Mouse (Mus musculus): ENCODE results near the gene Mrpl4. TPM values are rescaled to one million over a fixed set of nuclear protein-coding genes. Genes with fewer than 3 reads are reported as not detected.
A peak's percentile ranks its signal among the peaks of the same experiment; 100 is the strongest.

The Mrpl4 gene
- 116 and 130 TPM in 2 replicates for polyA plus RNA-seq (2015; fragmentation: Nextera tagmentation; extraction: Ambion mirVana)

GRCm38 (mm10) chr9:21002627-21003551 lies at the start of gene Mrpl4:
Gene Mrpl4, plus strand, starts transcription at chr9:21002738.
- DNase-seq (ENCODE audit: low spot score), result peak; percentile 89

GRCm38 (mm10) chr9:20956989-20957388 lies 45.5 kb upstream of the Mrpl4 start:
- DNase-seq (ENCODE audit: low spot score), result no peak

GRCm38 (mm10) chr9:20959430-20959938 lies 43.1 kb upstream of the Mrpl4 start, which contains the start of gene Dnmt1:
Gene Dnmt1, minus strand, starts transcription at chr9:20959888.
- no peak for DNase-seq (ENCODE audit: low spot score)

GRCm38 (mm10) chr9:20961557-20961956 lies 41.0 kb upstream of the Mrpl4 start:
- peak; percentile 56 for DNase-seq (ENCODE audit: low spot score)

- no peak for DNase-seq (ENCODE audit: low spot score)
These were observed 36.9 kb upstream of the Mrpl4 start for GRCm38 (mm10) chr9:20965606-20966005.

GRCm38 (mm10) chr9:20966008-20966407 lies 36.5 kb upstream of the Mrpl4 start:
- DNase-seq (ENCODE audit: low spot score), result no peak

GRCm38 (mm10) chr9:20966747-20967146 lies 35.8 kb upstream of the Mrpl4 start:
- DNase-seq (ENCODE audit: low spot score), result no peak

GRCm38 (mm10) chr9:20971751-20972140 lies 30.8 kb upstream of the Mrpl4 start:
- DNase-seq (ENCODE audit: low spot score), result no peak

- no peak for DNase-seq (ENCODE audit: low spot score)
These were observed 30.2 kb upstream of the Mrpl4 start for GRCm38 (mm10) chr9:20972141-20972992.

- no peak for DNase-seq (ENCODE audit: low spot score)
These were observed 29.4 kb upstream of the Mrpl4 start for GRCm38 (mm10) chr9:20973001-20973681.

- DNase-seq (ENCODE audit: low spot score), result no peak
These were observed 28.9 kb upstream of the Mrpl4 start for GRCm38 (mm10) chr9:20973682-20974075.

- DNase-seq (ENCODE audit: low spot score), result peak; percentile 44
These were observed 26.9 kb upstream of the Mrpl4 start for GRCm38 (mm10) chr9:20975431-20976215.

- peak; percentile 76 for DNase-seq (ENCODE audit: low spot score)
These were observed 26.1 kb upstream of the Mrpl4 start, which contains the start of gene S1pr2 for GRCm38 (mm10) chr9:20976216-20976960. Gene S1pr2, minus strand, starts transcription at chr9:20976781.

GRCm38 (mm10) chr9:20976961-20977689 lies 25.4 kb upstream of the Mrpl4 start:
- no peak for DNase-seq (ENCODE audit: low spot score)

GRCm38 (mm10) chr9:20978409-20979095 lies 24.0 kb upstream of the Mrpl4 start:
- no peak for DNase-seq (ENCODE audit: low spot score)

- no peak for DNase-seq (ENCODE audit: low spot score)
These were observed 23.4 kb upstream of the Mrpl4 start for GRCm38 (mm10) chr9:20979181-20979580.

- DNase-seq (ENCODE audit: low spot score), result no peak
These were observed 22.8 kb upstream of the Mrpl4 start for GRCm38 (mm10) chr9:20979769-20980168.

- no peak for DNase-seq (ENCODE audit: low spot score)
These were observed 20.4 kb upstream of the Mrpl4 start for GRCm38 (mm10) chr9:20982171-20982570.

Measured in thymus, postnatal 0 days (tissue).